Mouse (Mus musculus) kidney, postnatal 4 days (tissue): ENCODE data around the gene Fbxw27.
A peak's percentile ranks its signal among the peaks of the same experiment; 100 is the strongest.
"Not testable (repeated sequence)": the region's sequence is repeated elsewhere in the genome, so short reads cannot be mapped to it uniquely, and the experiment has no call there.

Experiments
- DNase-seq, 2 experiments: peaks; one replicate each; pipeline ENCODE4 v3.0.0; 2021; ENCODE audit warnings: mixed read lengths in 2 of 2

The Fbxw27 gene

GRCm38 (mm10) chr9:109790570-109790969 is at the start of gene Fbxw27:
Gene Fbxw27 (minus strand): TSS chr9:109790670.
- not testable (repeated sequence) for DNase-seq

- DNase-seq = no peak
Measured at GRCm38 (mm10) chr9:109833088-109833412, 42.6 kb upstream of the Fbxw27 start.

- DNase-seq = peak; percentile 93 to 94
Measured at GRCm38 (mm10) chr9:109832391-109833087, 42.1 kb upstream of the Fbxw27 start, which contains the start of gene Nme6. Gene Nme6 (plus strand): TSS chr9:109832749.

GRCm38 (mm10) chr9:109826181-109826580 is 35.7 kb upstream of the Fbxw27 start:
- no peak for DNase-seq

- DNase-seq = no peak
Measured at GRCm38 (mm10) chr9:109825739-109826138, 35.3 kb upstream of the Fbxw27 start.

- DNase-seq = no peak
Measured at GRCm38 (mm10) chr9:109816341-109816740, 25.9 kb upstream of the Fbxw27 start.

GRCm38 (mm10) chr9:109813424-109813823 is 23.0 kb upstream of the Fbxw27 start:
- DNase-seq = no peak

GRCm38 (mm10) chr9:109811980-109812379 is 21.5 kb upstream of the Fbxw27 start, which contains the start of gene Spink8:
Gene Spink8 (plus strand): TSS chr9:109812280.
- no peak for DNase-seq

- DNase-seq = no peak
Measured at GRCm38 (mm10) chr9:109807898-109808297, 17.4 kb upstream of the Fbxw27 start.

- DNase-seq = peak; percentile 12 to 19
Measured at GRCm38 (mm10) chr9:109806695-109807293, 16.3 kb upstream of the Fbxw27 start.

- DNase-seq = no peak
Measured at GRCm38 (mm10) chr9:109806260-109806659, 15.8 kb upstream of the Fbxw27 start.

GRCm38 (mm10) chr9:109805596-109805995 is 15.1 kb upstream of the Fbxw27 start:
- not testable (repeated sequence) for DNase-seq

GRCm38 (mm10) chr9:109798051-109798450 is 7.6 kb upstream of the Fbxw27 start:
- DNase-seq = peak; percentile 38 to 58

GRCm38 (mm10) chr9:109795811-109796210 is 5.3 kb upstream of the Fbxw27 start:
- no peak for DNase-seq

- no peak for DNase-seq
Measured at GRCm38 (mm10) chr9:109795221-109795620, 4.8 kb upstream of the Fbxw27 start.

- not testable (repeated sequence) for DNase-seq
Measured at GRCm38 (mm10) chr9:109766841-109767240, 23.6 kb downstream of the Fbxw27 start.

GRCm38 (mm10) chr9:109745989-109746388 is 44.5 kb downstream of the Fbxw27 start, which contains the start of gene Fbxw26:
Gene Fbxw26 (minus strand): TSS chr9:109746089.
- DNase-seq = not testable (repeated sequence)
